Mouse (Mus musculus): Measurements from ENCODE around the gene Pmis2. TPM values are rescaled to one million over a fixed set of nuclear protein-coding genes. Genes with fewer than 3 reads are reported as not detected.

The Pmis2 gene
- polyA plus RNA-seq (2014; fragmentation: Nextera tagmentation; extraction: Ambion mirVana): not detected in 2 replicates

DNA sequence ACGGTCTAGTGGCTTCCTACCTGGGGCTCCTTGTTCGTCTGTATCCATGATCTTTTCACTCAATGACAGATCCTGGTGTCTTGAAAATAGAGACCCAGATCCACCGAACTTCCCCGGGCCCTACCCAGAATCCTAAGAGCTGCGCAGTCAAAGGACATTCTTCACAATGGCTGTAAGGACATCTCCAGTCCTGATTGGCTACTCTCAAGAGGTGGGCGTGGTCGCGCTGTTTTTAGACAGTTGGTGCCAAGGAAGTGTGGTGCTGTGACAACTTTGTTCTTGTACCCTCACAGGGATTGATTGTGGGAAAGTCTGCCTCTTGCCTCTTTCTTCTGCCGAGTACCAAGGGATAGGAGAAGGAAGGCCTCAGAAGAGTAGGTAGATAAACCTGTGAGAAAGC, at the start of gene Pmis2:
Gene Pmis2, minus strand, starts transcription at position 126 of the 400 bp plus-strand sequence.
- DNase-seq (ENCODE audit: low spot score) (no peak), ATAC-seq (ENCODE audit: low FRiP score) (no peak)
- H3K27me3 ChIP-seq (ENCODE audit: control insufficient read depth, insufficient read depth, low read length): 0 out of 2 replicates have a peak, but pooled peaks cover 4% of the 10 kb centered on the region
- no peaks in the 10 kb centered on the region for H3K36me3 ChIP-seq (replicated peaks; ENCODE audit: control insufficient read depth, insufficient read depth)
- H3K4me2 ChIP-seq (replicated peaks): no peak within 1 kb of the TSS
- no peaks in the 10 kb centered on the region for H3K4me1 ChIP-seq (replicated peaks; ENCODE audit: control insufficient read depth, insufficient read depth, low read length)
- H3K9ac ChIP-seq: no peak within 1 kb of the TSS
- no peak within 1 kb of the TSS for H3K4me3 ChIP-seq (replicated peaks; ENCODE audit: low read length)
- 72% methylated on average over 9 of the region's 9 CpGs for WGBS
- H3K9me3 ChIP-seq (ENCODE audit: control insufficient read depth, low read length): no peaks in the 10 kb centered on the region
- no peak within 1 kb of the TSS for H3K27ac ChIP-seq

GRCm38 (mm10) chr7:30719669-30720068, 48.3 kb upstream of the Pmis2 start:
- peaks cover 13% of the 10 kb centered on the region; the same call in 1 of the 2 replicates for H3K27me3 ChIP-seq (ENCODE audit: control insufficient read depth, insufficient read depth, low read length)
- 90% methylated on average over 5 of the region's 5 CpGs for WGBS
- DNase-seq (ENCODE audit: low spot score): no peak

GRCm38 (mm10) chr7:30717716-30718046, 46.3 kb upstream of the Pmis2 start:
- DNase-seq (ENCODE audit: low spot score): no peak
- no peaks in the 10 kb centered on the region for H3K9me3 ChIP-seq (ENCODE audit: control insufficient read depth, low read length)
- WGBS: 11% methylated on average over 14 of the region's 14 CpGs
- H3K9ac ChIP-seq: peak overlapping the region; percentile 9
- peak overlapping the region; percentile 21 for H3K4me3 ChIP-seq (replicated peaks; ENCODE audit: low read length)
- no peaks in the 10 kb centered on the region for H3K36me3 ChIP-seq (replicated peaks; ENCODE audit: control insufficient read depth, insufficient read depth)
- no peak overlapping the region for H3K27ac ChIP-seq
- peaks cover 13% of the 10 kb centered on the region; the same call in 1 of the 2 replicates for H3K27me3 ChIP-seq (ENCODE audit: control insufficient read depth, insufficient read depth, low read length)
- H3K4me1 ChIP-seq (replicated peaks; ENCODE audit: control insufficient read depth, insufficient read depth, low read length): 0 out of 2 replicates have a peak, but pooled peaks cover 4% of the 10 kb centered on the region
- peak overlapping the region; percentile 47 for H3K4me2 ChIP-seq (replicated peaks)
- peak; percentile 58; the same call in 1 of the 2 replicates for ATAC-seq (ENCODE audit: low FRiP score)

More at GRCm38 (mm10) chr7:30719669-30720068, 48.3 kb upstream of the Pmis2 start:
- no peak overlapping the region for H3K27ac ChIP-seq
- no peaks in the 10 kb centered on the region for H3K36me3 ChIP-seq (replicated peaks; ENCODE audit: control insufficient read depth, insufficient read depth)
- H3K4me2 ChIP-seq (replicated peaks): no peak overlapping the region
- 0 out of 2 replicates have a peak, but pooled peaks cover 4% of the 10 kb centered on the region for H3K4me1 ChIP-seq (replicated peaks; ENCODE audit: control insufficient read depth, insufficient read depth, low read length)
- H3K9me3 ChIP-seq (ENCODE audit: control insufficient read depth, low read length): no peaks in the 10 kb centered on the region
- no peak overlapping the region for H3K4me3 ChIP-seq (replicated peaks; ENCODE audit: low read length)
- no peak overlapping the region for H3K9ac ChIP-seq
- ATAC-seq (ENCODE audit: low FRiP score): no peak

DNA sequence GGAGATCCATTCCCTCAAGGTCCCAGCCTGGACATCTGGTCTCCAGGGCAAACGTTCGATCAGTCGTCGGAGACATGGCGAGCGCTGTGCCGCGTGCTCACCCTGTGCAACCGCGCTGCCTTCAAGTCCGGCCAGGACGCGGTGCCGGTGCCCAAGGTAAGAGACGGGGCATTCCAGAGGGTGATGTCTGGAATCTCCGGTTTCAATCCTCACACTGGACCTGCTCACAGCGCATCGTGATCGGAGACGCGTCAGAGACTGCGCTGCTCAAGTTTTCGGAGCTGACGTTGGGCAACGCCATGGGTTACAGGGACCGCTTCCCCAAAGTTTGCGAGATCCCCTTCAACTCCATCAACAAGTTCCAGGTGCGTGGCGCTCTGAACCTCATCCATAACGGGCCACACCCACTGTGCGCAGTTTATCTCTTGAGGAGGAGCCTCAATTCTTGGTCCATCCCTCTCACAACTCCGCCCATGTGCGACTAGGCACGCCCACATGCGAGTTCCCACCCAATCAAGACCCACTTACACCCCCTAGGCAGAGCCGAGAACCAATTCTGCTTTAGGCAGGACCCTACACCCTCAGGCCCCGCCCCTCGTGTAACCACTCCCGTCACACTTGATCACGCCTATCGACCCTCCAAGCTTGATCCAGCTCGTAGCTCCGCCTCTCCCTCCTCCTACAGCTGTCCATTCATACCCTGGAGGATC, 45.8 kb upstream of the Pmis2 start:
- Histone ChIP-seq H3K4me3 (replicated peaks; ENCODE audit: low read length) (peak overlapping the region; percentile 21), H3K4me1 (replicated peaks; ENCODE audit: control insufficient read depth, insufficient read depth, low read length) (0 out of 2 replicates have a peak, but pooled peaks cover 4% of the 10 kb centered on the region), H3K36me3 (replicated peaks; ENCODE audit: control insufficient read depth, insufficient read depth) (no peaks in the 10 kb centered on the region), H3K27me3 (ENCODE audit: control insufficient read depth, insufficient read depth, low read length) (peaks cover 13% of the 10 kb centered on the region; the same call in 1 of the 2 replicates), H3K9me3 (ENCODE audit: control insufficient read depth, low read length) (no peaks in the 10 kb centered on the region), H3K9ac (peak overlapping the region; percentile 9), H3K27ac (no peak overlapping the region), H3K4me2 (replicated peaks) (peak overlapping the region; percentile 47)
- 4% methylated on average over 43 of the region's 43 CpGs for WGBS
- peak; percentile 93 for ATAC-seq (ENCODE audit: low FRiP score)
- DNase-seq (ENCODE audit: low spot score): peak; percentile 64

DNA sequence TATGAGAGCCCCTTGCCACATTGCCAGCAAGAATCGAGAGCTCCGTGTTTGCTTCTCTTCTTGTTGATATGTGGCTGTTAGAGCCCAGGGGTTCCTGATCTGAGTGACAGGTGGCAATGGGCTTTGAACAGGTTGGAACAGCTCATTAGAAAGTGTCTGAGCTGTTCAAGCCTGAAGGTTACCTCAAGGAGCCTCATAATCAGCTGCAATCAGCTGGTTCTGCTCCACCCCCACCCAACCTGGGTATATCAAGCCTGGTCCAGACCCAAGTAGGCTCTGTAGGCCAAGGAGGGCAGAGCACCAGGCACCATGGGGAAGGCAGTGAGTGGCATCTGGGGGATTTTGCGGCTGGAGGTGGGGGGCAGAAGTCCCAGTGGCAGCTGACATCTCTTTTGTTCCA, 40.5 kb upstream of the Pmis2 start, which contains the start of gene Atp4a:
Gene Atp4a, plus strand, starts transcription at position 268 of the 400 bp plus-strand sequence.
- H3K36me3 ChIP-seq (replicated peaks; ENCODE audit: control insufficient read depth, insufficient read depth): no peaks in the 10 kb centered on the region
- H3K9ac ChIP-seq: no peak within 1 kb of the TSS
- H3K4me2 ChIP-seq (replicated peaks): no peak within 1 kb of the TSS
- 83% methylated on average over 3 of the region's 3 CpGs for WGBS
- ATAC-seq (ENCODE audit: low FRiP score) (no peak), DNase-seq (ENCODE audit: low spot score) (no peak)
- no peak within 1 kb of the TSS for H3K4me3 ChIP-seq (replicated peaks; ENCODE audit: low read length)
- no peak within 1 kb of the TSS for H3K27ac ChIP-seq
- H3K9me3 ChIP-seq (ENCODE audit: control insufficient read depth, low read length): no peaks in the 10 kb centered on the region
- peaks cover 6% of the 10 kb centered on the region; the same call in 1 of the 2 replicates for H3K27me3 ChIP-seq (ENCODE audit: control insufficient read depth, insufficient read depth, low read length)
- H3K4me1 ChIP-seq (replicated peaks; ENCODE audit: control insufficient read depth, insufficient read depth, low read length): 0 out of 2 replicates have a peak, but pooled peaks cover under 1% of the 10 kb centered on the region

GRCm38 (mm10) chr7:30707441-30707840, 36.0 kb upstream of the Pmis2 start:
- DNase-seq (ENCODE audit: low spot score): no peak
- Histone ChIP-seq H3K27ac (no peak overlapping the region), H3K4me2 (replicated peaks) (no peak overlapping the region), H3K27me3 (ENCODE audit: control insufficient read depth, insufficient read depth, low read length) (no peaks in the 10 kb centered on the region), H3K9me3 (ENCODE audit: control insufficient read depth, low read length) (no peaks in the 10 kb centered on the region), H3K36me3 (replicated peaks; ENCODE audit: control insufficient read depth, insufficient read depth) (no peaks in the 10 kb centered on the region), H3K4me1 (replicated peaks; ENCODE audit: control insufficient read depth, insufficient read depth, low read length) (no peaks in the 10 kb centered on the region), H3K4me3 (replicated peaks; ENCODE audit: low read length) (no peak overlapping the region), H3K9ac (no peak overlapping the region)
- ATAC-seq (ENCODE audit: low FRiP score): no peak
- 86% methylated on average over 1 of the region's 1 CpGs for WGBS

DNA sequence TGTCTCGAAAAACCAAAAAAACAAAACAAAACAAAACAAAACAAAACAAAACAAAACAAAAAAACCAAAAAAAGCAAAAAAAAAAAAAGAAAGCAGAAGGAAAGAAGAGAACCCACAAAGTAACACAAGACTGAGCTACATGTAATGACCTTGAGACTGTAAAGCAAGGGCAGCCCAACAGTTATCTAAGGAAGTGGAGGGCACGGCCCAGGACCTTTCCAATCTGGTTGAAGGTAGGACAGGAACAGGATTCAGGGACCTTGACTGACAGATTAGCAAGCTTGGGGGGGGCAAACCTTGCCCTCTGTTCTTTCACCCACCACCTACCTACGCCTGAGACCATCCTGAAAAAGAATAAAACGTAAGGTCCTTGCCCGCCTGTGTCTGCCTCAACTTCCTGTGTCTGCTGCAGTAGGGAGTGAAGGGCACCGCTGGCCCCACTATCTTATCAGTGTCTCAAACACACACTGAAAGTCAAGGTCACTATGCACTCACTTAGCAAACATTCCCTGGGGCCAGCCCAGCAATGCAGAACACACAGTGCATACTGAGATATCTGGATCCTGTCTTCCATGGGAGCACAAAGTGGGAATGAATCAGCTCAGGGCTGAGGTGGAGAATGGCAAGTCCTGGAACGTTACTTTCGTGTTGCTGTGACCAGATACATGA, 34.9 kb upstream of the Pmis2 start:
- DNase-seq (ENCODE audit: low spot score) (no peak), ATAC-seq (ENCODE audit: low FRiP score) (no peak)
- H3K4me1 ChIP-seq (replicated peaks; ENCODE audit: control insufficient read depth, insufficient read depth, low read length): no peaks in the 10 kb centered on the region
- no peak overlapping the region for H3K27ac ChIP-seq
- no peaks in the 10 kb centered on the region for H3K36me3 ChIP-seq (replicated peaks; ENCODE audit: control insufficient read depth, insufficient read depth)
- H3K9ac ChIP-seq: no peak overlapping the region
- no peak overlapping the region for H3K4me2 ChIP-seq (replicated peaks)
- 89% methylated on average over 8 of the region's 8 CpGs for WGBS
- no peaks in the 10 kb centered on the region for H3K27me3 ChIP-seq (ENCODE audit: control insufficient read depth, insufficient read depth, low read length)
- H3K4me3 ChIP-seq (replicated peaks; ENCODE audit: low read length): no peak overlapping the region
- no peaks in the 10 kb centered on the region for H3K9me3 ChIP-seq (ENCODE audit: control insufficient read depth, low read length)

DNA sequence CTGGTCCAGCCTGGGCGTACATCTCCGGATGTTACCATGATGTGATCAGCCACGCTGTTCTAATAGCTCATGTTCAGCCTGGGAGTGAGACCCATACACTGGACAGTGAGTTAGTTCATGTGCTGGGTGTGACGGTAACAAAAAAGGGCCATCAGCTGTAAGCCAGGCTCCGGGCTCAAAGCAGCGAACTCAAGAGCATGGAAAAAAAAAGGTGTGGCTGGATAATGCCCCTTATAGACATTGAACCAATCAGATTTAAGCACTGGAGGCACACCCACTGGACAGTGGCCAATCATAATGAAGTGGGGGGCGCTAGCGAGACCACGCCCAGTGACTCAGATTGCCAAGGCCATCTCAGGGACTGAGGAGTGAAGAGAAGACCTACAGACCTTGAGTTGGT, 27.2 kb upstream of the Pmis2 start, which contains the start of gene 2200002J24Rik:
Gene 2200002J24Rik, plus strand, starts transcription at position 338 of the 400 bp plus-strand sequence.
- Histone ChIP-seq H3K4me2 (replicated peaks) (no peak within 1 kb of the TSS), H3K9me3 (ENCODE audit: control insufficient read depth, low read length) (no peaks in the 10 kb centered on the region), H3K9ac (no peak within 1 kb of the TSS), H3K4me1 (replicated peaks; ENCODE audit: control insufficient read depth, insufficient read depth, low read length) (no peaks in the 10 kb centered on the region), H3K36me3 (replicated peaks; ENCODE audit: control insufficient read depth, insufficient read depth) (no peaks in the 10 kb centered on the region), H3K4me3 (replicated peaks; ENCODE audit: low read length) (no peak within 1 kb of the TSS), H3K27ac (no peak within 1 kb of the TSS), H3K27me3 (ENCODE audit: control insufficient read depth, insufficient read depth, low read length) (no peaks in the 10 kb centered on the region; the same call in 1 of the 2 replicates)
- ATAC-seq (ENCODE audit: low FRiP score): no peak
- DNase-seq (ENCODE audit: low spot score): no peak
- 43% methylated on average over 9 of the region's 9 CpGs for WGBS

DNA sequence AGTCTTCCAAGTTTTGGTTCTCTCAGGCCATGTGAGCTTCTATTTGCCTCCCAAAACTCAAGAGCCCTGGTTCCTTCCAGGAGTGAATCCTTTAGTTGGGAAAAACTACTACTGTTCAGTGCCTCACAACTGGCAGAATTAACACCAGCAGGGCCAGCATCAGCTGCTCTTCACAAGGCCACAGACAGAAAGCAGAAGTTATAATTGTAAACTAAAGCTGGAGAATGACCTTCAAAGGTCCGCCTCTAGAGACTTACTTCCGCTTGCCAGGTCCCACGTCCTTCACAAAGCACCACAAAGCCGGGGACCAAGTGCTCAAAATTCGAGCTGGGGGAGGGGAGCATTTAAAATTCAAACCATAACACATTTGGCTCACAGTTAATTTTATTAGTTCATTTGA, 26.7 kb upstream of the Pmis2 start:
- DNase-seq (ENCODE audit: low spot score) (no peak), ATAC-seq (ENCODE audit: low FRiP score) (no peak)
- 77% methylated on average over 5 of the region's 5 CpGs for WGBS
- Histone ChIP-seq H3K4me2 (replicated peaks) (no peak overlapping the region), H3K4me1 (replicated peaks; ENCODE audit: control insufficient read depth, insufficient read depth, low read length) (no peaks in the 10 kb centered on the region), H3K9ac (no peak overlapping the region), H3K27me3 (ENCODE audit: control insufficient read depth, insufficient read depth, low read length) (no peaks in the 10 kb centered on the region; the same call in 1 of the 2 replicates), H3K36me3 (replicated peaks; ENCODE audit: control insufficient read depth, insufficient read depth) (no peaks in the 10 kb centered on the region), H3K9me3 (ENCODE audit: control insufficient read depth, low read length) (no peaks in the 10 kb centered on the region), H3K4me3 (replicated peaks; ENCODE audit: low read length) (no peak overlapping the region), H3K27ac (no peak overlapping the region)
